Mouse (Mus musculus) CH12.LX (cell line): Measurements from ENCODE around the gene Gja5. TPM values are rescaled to one million over a fixed set of nuclear protein-coding genes. Genes with fewer than 3 reads are reported as not detected.

Experiments used
- DNase-seq: peaks from one replicate; pipeline ENCODE4 v3.0.0-alpha.2; 2013; ENCODE audit errors: extremely low read depth
- H3K27ac ChIP-seq: 2 replicates; pipeline ENCODE4 v1.5.1; 2012; ENCODE audit warnings: low read depth, mild to moderate bottlenecking, control low read depth, moderate library complexity; ENCODE audit not compliant: insufficient read depth
- H3K27me3 ChIP-seq: replicated peaks from 2 replicates; pipeline ENCODE3; 2012; ENCODE audit warnings: inconsistent platforms
- H3K36me3 ChIP-seq, 2 experiments: replicated peaks in 1 of 2; 2 replicates each; pipeline versions ENCODE3 to v1.6.1; 2012; ENCODE audit warnings: inconsistent platforms in 1 of 2, low read length in 1 of 2, mild to moderate bottlenecking in 1 of 2, mixed read lengths in 1 of 2, moderate library complexity in 1 of 2; ENCODE audit not compliant: control insufficient read depth in 1 of 2, insufficient read depth in 1 of 2
- H3K4me1 ChIP-seq, 2 experiments: 2 replicates each; pipeline ENCODE4 v1.6.1; 2012; ENCODE audit warnings: inconsistent platforms in 1 of 2, moderate library complexity in 1 of 2; ENCODE audit not compliant: insufficient read depth in 2 of 2, control insufficient read depth in 1 of 2
- H3K4me2 ChIP-seq: 2 replicates; pipeline ENCODE4 v1.6.1; 2012; ENCODE audit warnings: low read depth, mild to moderate bottlenecking, control low read depth; ENCODE audit not compliant: poor library complexity, insufficient read depth, severe bottlenecking
- H3K4me3 ChIP-seq, 3 experiments: fragments of 150-350 bp in 1 of 3; sonication (generic) in 1 of 3; replicated peaks in 1 of 3; 2 replicates each; pipeline versions ENCODE3 to v1.5.1; 2011 to 2012; ENCODE audit warnings: low read depth in 2 of 3, low read length in 2 of 3, mild to moderate bottlenecking in 2 of 3, moderate library complexity in 2 of 3, control low read depth in 1 of 3, improper control_type of control experiment in 1 of 3, inconsistent platforms in 1 of 3, mixed read lengths in 1 of 3; ENCODE audit not compliant: poor library complexity in 1 of 3
- H3K79me2 ChIP-seq: replicated peaks from 2 replicates; pipeline ENCODE4 v1.6.1; 2012; ENCODE audit warnings: mild to moderate bottlenecking, moderate library complexity; ENCODE audit not compliant: control insufficient read depth, poor library complexity, insufficient read depth, severe bottlenecking; ENCODE audit errors: extremely low read depth
- H3K9ac ChIP-seq: 2 replicates; pipeline ENCODE4 v1.6.1; 2012; ENCODE audit warnings: low read depth, mild to moderate bottlenecking, control low read depth, moderate library complexity; ENCODE audit not compliant: insufficient read depth
- H3K9me3 ChIP-seq: replicated peaks from 2 replicates; pipeline ENCODE3; 2012; ENCODE audit warnings: low read length, inconsistent platforms, mixed read lengths
- CHD1 ChIP-seq: IDR thresholded peaks from 2 replicates; pipeline ENCODE4 v1.6.1; 2012; ENCODE audit warnings: low read depth, low read length, improper control_type of control experiment, inconsistent platforms
- ELF1 ChIP-seq: IDR thresholded peaks from 2 replicates; pipeline ENCODE4 v1.6.1; 2014; ENCODE audit warnings: low read depth, mild to moderate bottlenecking, inconsistent platforms, low read length, improper control_type of control experiment
- JUN ChIP-seq: IDR thresholded peaks from 2 replicates; pipeline ENCODE4 v1.6.1; 2011; ENCODE audit warnings: low read depth, mild to moderate bottlenecking, low read length, improper control_type of control experiment, moderate library complexity; ENCODE audit not compliant: insufficient read depth
- KAT2A ChIP-seq: IDR thresholded peaks from 2 replicates; pipeline ENCODE4 v1.6.1; 2012; ENCODE audit warnings: low read length, improper control_type of control experiment, inconsistent platforms; ENCODE audit not compliant: insufficient replicate concordance
- MAFK ChIP-seq: IDR thresholded peaks from 2 replicates; pipeline ENCODE4 v1.6.1; 2011; ENCODE audit warnings: low read length, improper control_type of control experiment; ENCODE audit not compliant: insufficient replicate concordance
- MXI1 ChIP-seq: IDR thresholded peaks from 2 replicates; pipeline ENCODE4 v1.6.1; 2011; ENCODE audit warnings: mild to moderate bottlenecking, low read depth, low read length, improper control_type of control experiment
- NELFE ChIP-seq: IDR thresholded peaks from 2 replicates; pipeline ENCODE4 v1.6.1; 2011; ENCODE audit warnings: low read depth, low read length, improper control_type of control experiment
- NRF1 ChIP-seq: IDR thresholded peaks from 2 replicates; pipeline ENCODE4 v1.6.1; 2014; ENCODE audit warnings: low read depth, mild to moderate bottlenecking, inconsistent platforms, low read length, improper control_type of control experiment, moderate library complexity
- RAD21 ChIP-seq: IDR thresholded peaks from 2 replicates; pipeline ENCODE4 v1.6.1; 2011; ENCODE audit warnings: low read depth, mild to moderate bottlenecking, low read length, improper control_type of control experiment, moderate library complexity
- TBP ChIP-seq: conservative IDR thresholded peaks from 2 replicates; pipeline ENCODE4 v1.6.1; 2011; ENCODE audit warnings: low read depth, low read length, improper control_type of control experiment
- TCF12 ChIP-seq: IDR thresholded peaks from 2 replicates; pipeline ENCODE4 v1.6.1; 2014; ENCODE audit warnings: low read depth, mild to moderate bottlenecking, inconsistent platforms, low read length, improper control_type of control experiment
- USF2 ChIP-seq: conservative IDR thresholded peaks from 2 replicates; pipeline ENCODE4 v1.6.1; 2011; ENCODE audit warnings: low read depth, low read length, improper control_type of control experiment
- dilution Hi-C: fragments of 300-500 bp; cut with MboI; formaldehyde crosslinking; loops from 2 replicates; pipeline ENCODE4 v1.14.3; 2020; ENCODE audit warnings: low sequenced_read_pairs; ENCODE audit not compliant: extremely low pct_unique_long_range_greater_than_20kb, extremely low pct_ligation_motif_present
- in situ Hi-C: fragments of 300-500 bp; cut with MboI; formaldehyde crosslinking; loops from 3 replicates; pipeline ENCODE4 v1.14.3; 2019; ENCODE audit warnings: low sequenced_read_pairs, low pct_ligation_motif_present, low pct_unique_long_range_greater_than_20kb, mixed read lengths
- polyA plus RNA-seq: library from polyadenylated mRNA; unstranded; fragments of >175 nt; gene quantifications from 2 replicates; pipeline ENCODE4 v1.2.1, GENCODE M21; 2012; ENCODE audit warnings: low read depth; ENCODE audit not compliant: insufficient read length
- total RNA-seq, 2 experiments: library from RNA; depleted of rRNA; stranded (reverse); fragments of 300-350 nt in 1 of 2; fragments of >200 nt in 1 of 2; gene quantifications; 2 replicates each; pipeline ENCODE4 v1.2.3; 2012 to 2014

Gja5 gene
- total and polyA plus RNA-seq, 3 experiments = not detected

DNA sequence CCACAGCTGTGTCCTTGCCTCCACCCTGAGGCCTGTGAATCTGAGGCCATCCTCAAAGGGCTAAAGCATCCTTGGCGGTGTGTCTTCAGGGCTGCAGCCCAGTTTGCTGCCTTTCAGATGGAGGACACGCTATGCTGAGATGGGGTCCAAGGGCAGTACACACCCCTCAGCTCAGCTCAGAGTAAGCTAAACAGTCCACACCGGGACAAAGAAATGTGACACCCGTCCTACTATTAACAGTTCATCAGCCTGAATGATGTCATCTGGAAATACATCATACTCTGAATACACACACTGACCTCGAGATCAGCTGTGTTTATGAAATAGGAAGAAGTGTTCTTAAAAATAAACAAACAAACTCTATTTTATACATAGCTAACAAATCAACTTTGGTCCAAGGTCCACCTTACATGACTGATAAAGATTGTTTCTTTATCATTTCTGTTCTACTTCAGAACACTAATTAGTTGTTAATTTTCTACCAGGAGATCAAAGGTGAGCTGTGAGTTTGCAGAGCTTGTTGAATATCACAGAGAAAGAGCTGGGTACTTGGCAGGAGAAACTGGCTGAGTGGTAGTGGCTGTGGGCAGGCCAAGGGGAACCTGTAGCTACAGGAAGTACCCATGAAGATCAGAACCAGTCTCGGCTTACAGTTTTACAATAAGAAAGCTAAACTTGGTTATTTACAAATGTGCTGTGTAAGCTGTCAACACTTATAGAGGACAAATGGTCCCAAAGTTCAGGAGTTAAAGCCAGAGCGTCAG lies 29.5 kb upstream of the Gja5 start:
- Histone ChIP-seq H3K36me3 (peaks cover 49 to 89% of the 10 kb centered on the region in 2 experiments), H3K79me2 (no peaks in the 10 kb centered on the region)
- dilution Hi-C loops = no loop called here

DNA sequence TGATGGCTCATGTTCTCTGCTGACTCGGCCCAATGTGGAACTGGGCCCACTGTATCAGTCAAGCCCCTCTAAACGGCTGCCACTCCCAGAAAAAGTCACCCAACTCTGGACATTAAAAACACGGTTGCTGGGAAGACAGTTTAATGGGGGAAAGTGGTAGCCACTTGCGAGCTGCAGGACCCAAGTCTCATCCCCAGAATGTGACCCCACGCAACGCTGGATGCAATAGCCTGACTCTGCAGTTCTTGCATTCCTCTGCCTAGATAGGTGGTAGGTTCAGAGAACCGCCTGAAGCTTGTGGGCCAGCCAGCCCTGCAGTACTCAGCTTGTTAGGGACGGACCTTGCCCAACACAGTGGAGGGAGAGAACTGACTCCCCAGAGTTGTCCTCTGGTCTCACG lies 25.0 kb upstream of the Gja5 start:
- H3K27me3 ChIP-seq = no peaks in the 10 kb centered on the region
- peaks cover 17 to 34% of the 10 kb centered on the region in 2 experiments for H3K4me1 ChIP-seq
- no peaks in the 10 kb centered on the region for H3K9me3 ChIP-seq
- no peak overlapping the region for H3K4me2 ChIP-seq
- no peak overlapping the region for H3K27ac ChIP-seq
- in situ Hi-C loops (no loop called here), dilution Hi-C loops (no loop called here)
- no peak overlapping the region for H3K9ac ChIP-seq
- H3K79me2 ChIP-seq = no peaks in the 10 kb centered on the region
- DNase-seq = no peak
- peaks cover 31 to 85% of the 10 kb centered on the region in 2 experiments for H3K36me3 ChIP-seq
- no peak overlapping the region for H3K4me3 ChIP-seq
- TF ChIP-seq RAD21 (no peak), TCF12 (no peak), MAFK (no peak)

More for the DNA sequence above, 29.5 kb upstream of the Gja5 start:
- Histone ChIP-seq H3K27ac (no peak overlapping the region), H3K4me3 (no peak overlapping the region), H3K9ac (no peak overlapping the region), H3K4me1 (no peaks in the 10 kb centered on the region), H3K27me3 (no peaks in the 10 kb centered on the region), H3K9me3 (no peaks in the 10 kb centered on the region), H3K4me2 (no peak overlapping the region)
- in situ Hi-C loops = no loop called here
- no peak for DNase-seq
- TF ChIP-seq JUN = no peak
- TF ChIP-seq NELFE = no peak
- no peak for TF ChIP-seq CHD1
- TF ChIP-seq TBP = no peak

DNA sequence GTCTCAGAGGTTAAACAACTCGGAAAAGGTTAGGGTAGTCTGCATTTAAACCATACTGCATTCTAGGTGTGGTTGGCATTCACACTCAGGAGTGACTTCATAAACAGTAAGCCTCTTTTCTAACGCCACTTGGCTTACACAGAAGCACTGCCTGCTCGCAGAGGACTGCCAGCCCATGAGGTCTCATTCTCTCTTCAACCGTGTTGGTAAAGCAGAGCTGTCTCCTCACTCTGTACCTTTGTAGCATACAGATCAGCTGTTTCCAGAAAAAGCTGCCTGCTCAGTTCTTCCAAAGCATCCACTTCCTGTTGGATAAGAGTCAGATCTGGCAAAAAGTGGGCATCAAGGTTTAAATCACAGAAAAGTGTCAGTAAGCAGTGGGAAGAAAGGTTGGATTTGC lies 24.1 kb upstream of the Gja5 start:
- DNase-seq = no peak
- Histone ChIP-seq H3K79me2 (no peaks in the 10 kb centered on the region), H3K36me3 (peaks cover 24 to 81% of the 10 kb centered on the region in 2 experiments), H3K4me3 (no peak overlapping the region), H3K9ac (no peak overlapping the region), H3K4me1 (peaks cover 18 to 36% of the 10 kb centered on the region in 2 experiments), H3K4me2 (no peak overlapping the region), H3K9me3 (no peaks in the 10 kb centered on the region), H3K27me3 (no peaks in the 10 kb centered on the region), H3K27ac (no peak overlapping the region)
- dilution Hi-C loops (no loop called here), in situ Hi-C loops (no loop called here)
- no peak for TF ChIP-seq USF2
- no peak for TF ChIP-seq RAD21
- TF ChIP-seq ELF1 = no peak
- TF ChIP-seq NELFE = no peak
- no peak for TF ChIP-seq NRF1
- no peak for TF ChIP-seq MXI1
- TF ChIP-seq KAT2A = no peak
